Mouse (Mus musculus): ENCODE data around the gene Defb29. TPM values are rescaled to one million over a fixed set of nuclear protein-coding genes. Genes with fewer than 3 reads are reported as not detected.

Defb29 gene
- not detected in 2 replicates for polyA plus RNA-seq (2012; ENCODE audit: low replicate concordance)

DNA sequence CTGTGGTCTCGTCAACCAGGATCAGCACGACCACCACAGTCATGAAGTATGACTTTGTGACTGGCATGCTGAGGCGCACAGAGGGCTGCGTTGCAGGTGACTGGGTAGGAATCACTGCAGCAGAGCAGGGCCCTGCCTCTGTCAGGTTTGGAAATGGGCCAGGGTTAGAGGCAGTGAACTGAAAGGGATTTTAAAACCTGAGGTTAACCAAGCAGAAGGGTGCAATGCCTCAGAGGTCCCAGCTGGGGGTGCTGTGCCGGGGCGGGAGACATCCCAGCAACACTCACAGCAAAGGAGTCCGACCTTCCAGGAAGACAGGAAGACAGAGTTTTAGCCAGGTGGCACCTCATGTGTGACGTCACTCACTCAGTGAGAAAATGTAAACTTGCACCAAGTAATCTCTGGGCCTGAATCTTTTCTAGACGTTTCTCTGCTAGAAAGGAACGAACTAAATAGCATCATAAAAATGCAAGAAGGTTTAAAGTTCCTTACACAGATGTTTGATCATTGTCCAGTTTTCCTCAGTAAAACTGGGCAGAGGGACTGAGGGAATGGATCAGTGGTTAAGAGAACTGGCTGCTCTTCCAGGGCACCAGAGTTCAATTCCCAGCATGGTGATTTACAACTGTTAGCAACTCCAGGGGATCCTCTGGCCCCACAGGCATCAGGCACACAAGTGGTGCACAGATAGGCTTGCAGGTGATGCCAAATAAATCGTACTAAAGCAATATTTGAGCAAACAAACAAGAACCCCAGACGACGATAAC is at the start of gene Defb29:
Gene Defb29, minus strand, starts transcription at position 155 of the 767 bp plus-strand sequence.

DNA sequence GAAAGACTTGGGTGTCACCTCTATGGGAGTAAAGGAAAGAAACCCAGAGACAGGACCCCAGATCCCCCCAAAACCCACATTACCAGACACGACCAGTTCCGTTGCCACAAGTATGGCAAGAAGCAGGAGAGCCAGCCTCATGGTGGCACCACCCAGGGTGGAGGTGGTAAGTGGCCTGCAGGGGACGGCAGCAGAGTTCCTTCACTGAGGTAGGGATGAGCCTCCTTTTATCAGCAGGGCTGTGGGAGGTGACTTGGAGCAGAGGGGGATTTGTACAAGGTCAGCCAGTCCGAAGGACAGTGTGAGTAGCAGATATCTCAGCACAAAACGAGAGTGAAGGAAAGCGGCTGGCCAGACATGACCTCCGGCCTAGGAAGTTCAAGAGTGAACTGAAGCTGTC is 40.2 kb upstream of the Defb29 start, which contains the start of gene Defb19:
Gene Defb19, minus strand, starts transcription at position 206 of the 400 bp plus-strand sequence.

GRCm38 (mm10) chr2:152572114-152572794 is 32.4 kb upstream of the Defb29 start, which contains the start of gene Defb21:
Gene Defb21, plus strand, starts transcription at chr2:152572744.

DNA sequence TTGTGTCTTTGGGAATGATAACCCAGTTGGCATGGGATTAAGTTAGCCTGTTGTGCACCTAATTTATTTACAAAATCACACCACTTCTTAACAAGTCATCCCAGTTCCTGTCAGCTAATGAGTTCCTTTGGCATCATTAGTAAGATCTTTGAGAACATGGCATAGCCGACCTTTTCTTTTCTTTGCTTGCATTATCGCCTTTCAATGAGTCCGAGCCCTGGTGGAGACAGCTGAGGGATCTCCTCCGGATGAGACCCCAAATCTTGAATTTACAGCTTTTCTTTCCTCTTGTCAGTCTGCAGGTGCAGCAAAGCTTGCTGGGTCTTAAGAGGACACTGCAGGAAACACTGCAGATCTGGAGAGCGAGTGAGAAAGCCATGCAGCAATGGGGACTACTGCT is 29.1 kb upstream of the Defb29 start, which contains the start of gene Gm17416:
Gene Gm17416, plus strand, starts transcription at position 301 of the 400 bp plus-strand sequence.

DNA sequence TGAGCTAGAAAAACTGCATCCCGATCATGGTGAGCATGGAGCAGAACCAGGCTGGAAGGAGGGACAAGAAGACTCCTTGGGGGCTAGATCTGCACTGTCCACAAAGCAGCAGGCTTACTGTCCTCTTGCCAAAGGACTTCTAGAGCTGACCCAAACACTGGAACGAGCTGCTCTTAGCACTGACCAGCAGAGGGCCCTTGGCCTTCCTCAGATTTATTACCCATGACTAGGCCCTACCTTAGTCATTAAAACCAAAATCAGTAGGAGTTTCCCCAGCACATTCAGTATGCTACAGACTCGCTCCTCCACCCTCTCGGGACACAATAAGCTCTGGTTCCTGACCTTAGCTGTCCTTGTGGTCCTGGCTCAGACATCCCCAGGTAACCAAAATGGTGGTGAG is 21.9 kb downstream of the Defb29 start, which contains the start of gene Defb28:
Gene Defb28, plus strand, starts transcription at position 275 of the 400 bp plus-strand sequence.

GRCm38 (mm10) chr2:152511592-152511991 is 28.3 kb downstream of the Defb29 start, which contains the start of gene Defb26:
Gene Defb26, minus strand, starts transcription at chr2:152511692.

GRCm38 (mm10) chr2:152490038-152490437 is 49.9 kb downstream of the Defb29 start, which contains the start of gene Defb22:
Gene Defb22, minus strand, starts transcription at chr2:152490138.

Other genes with a start within 250 kb of the Defb29 start
- 11.0 and 17.6 TPM in 2 replicates for gene Tbc1d20, start 246.3 kb downstream of the Defb29 start, polyA plus RNA-seq (2012; ENCODE audit: low replicate concordance)
- gene Rbck1, start 207.4 kb downstream of the Defb29 start, polyA plus RNA-seq (2012; ENCODE audit: low replicate concordance): 305 and 315 TPM in 2 replicates
- gene Trib3, start 196.1 kb downstream of the Defb29 start, polyA plus RNA-seq (2012; ENCODE audit: low replicate concordance): 52.4 and 88.1 TPM in 2 replicates
- not detected in 2 replicates for gene Nrsn2, start 163.5 kb downstream of the Defb29 start, polyA plus RNA-seq (2012; ENCODE audit: low replicate concordance)
- 83.5 and 117 TPM in 2 replicates for gene Sox12, start 142.0 kb downstream of the Defb29 start, polyA plus RNA-seq (2012; ENCODE audit: low replicate concordance)
- 11.5 and 15.2 TPM in 2 replicates for gene Zcchc3, start 125.1 kb downstream of the Defb29 start, polyA plus RNA-seq (2012; ENCODE audit: low replicate concordance)
- 0.20 TPM in 1 of 2 replicates, not detected in the other for gene 6820408C15Rik, start 124.5 kb downstream of the Defb29 start, polyA plus RNA-seq (2012; ENCODE audit: low replicate concordance)
- gene Defb23, start 75.5 kb downstream of the Defb29 start, polyA plus RNA-seq (2012; ENCODE audit: low replicate concordance): not detected in 2 replicates
- not detected in 2 replicates for gene Defb20, start 63.0 kb downstream of the Defb29 start, polyA plus RNA-seq (2012; ENCODE audit: low replicate concordance)
- not detected in 2 replicates for gene Defb22, start 50.0 kb downstream of the Defb29 start, polyA plus RNA-seq (2012; ENCODE audit: low replicate concordance)
- not detected in 2 replicates for gene Defb26, start 28.4 kb downstream of the Defb29 start, polyA plus RNA-seq (2012; ENCODE audit: low replicate concordance)
- gene Defb28, start 21.8 kb downstream of the Defb29 start, polyA plus RNA-seq (2012; ENCODE audit: low replicate concordance): not detected in 2 replicates
- not detected in 2 replicates for gene Gm17416, start 29.2 kb upstream of the Defb29 start, polyA plus RNA-seq (2012; ENCODE audit: low replicate concordance)
- not detected in 2 replicates for gene Defb21, start 32.6 kb upstream of the Defb29 start, polyA plus RNA-seq (2012; ENCODE audit: low replicate concordance)
- gene Defb19, start 40.2 kb upstream of the Defb29 start, polyA plus RNA-seq (2012; ENCODE audit: low replicate concordance): not detected in 2 replicates
- not detected in 2 replicates for gene Defb45, start 59.3 kb upstream of the Defb29 start, polyA plus RNA-seq (2012; ENCODE audit: low replicate concordance)
- not detected in 2 replicates for gene Defb36, start 64.2 kb upstream of the Defb29 start, polyA plus RNA-seq (2012; ENCODE audit: low replicate concordance)
- not detected in 2 replicates for gene Defb25, start 83.0 kb upstream of the Defb29 start, polyA plus RNA-seq (2012; ENCODE audit: low replicate concordance)
- gene Rem1, start 86.9 kb upstream of the Defb29 start, polyA plus RNA-seq (2012; ENCODE audit: low replicate concordance): 0.80 and 2.1 TPM in 2 replicates
- gene H13, start 129.4 kb upstream of the Defb29 start, polyA plus RNA-seq (2012; ENCODE audit: low replicate concordance): 109 and 191 TPM in 2 replicates
- gene Mcts2, start 146.9 kb upstream of the Defb29 start, polyA plus RNA-seq (2012; ENCODE audit: low replicate concordance): 2.2 TPM in 1 of 2 replicates, not detected in the other
- 2.9 and 6.2 TPM in 2 replicates for gene Id1, start 196.2 kb upstream of the Defb29 start, polyA plus RNA-seq (2012; ENCODE audit: low replicate concordance)
- 0.35 TPM in 1 of 2 replicates, not detected in the other for gene Cox4i2, start 214.1 kb upstream of the Defb29 start, polyA plus RNA-seq (2012; ENCODE audit: low replicate concordance)

Measured in leukemia stem cell, adult 10-12 weeks (primary cell).